Mouse (Mus musculus): ENCODE measurements around the gene Smim10l1.

Gene Smim10l1

DNA sequence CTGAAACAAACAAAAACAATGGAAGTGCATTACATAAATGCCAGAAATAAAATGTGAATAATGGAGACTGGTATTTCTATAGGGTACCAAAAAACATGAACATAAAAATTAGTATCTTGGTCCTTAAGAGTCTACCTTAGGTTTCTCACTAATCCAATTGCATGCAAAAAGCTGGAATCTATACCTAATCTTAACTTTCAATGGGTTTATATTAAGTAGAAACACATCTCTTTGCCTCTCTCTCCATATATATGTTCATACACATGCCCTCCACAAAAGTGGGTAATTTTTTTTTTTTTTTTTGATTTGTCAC, at the start of gene Smim10l1:
Gene Smim10l1, plus strand, starts transcription at position 301 of the 313 bp plus-strand sequence.
- DNase-seq = no peak

DNA sequence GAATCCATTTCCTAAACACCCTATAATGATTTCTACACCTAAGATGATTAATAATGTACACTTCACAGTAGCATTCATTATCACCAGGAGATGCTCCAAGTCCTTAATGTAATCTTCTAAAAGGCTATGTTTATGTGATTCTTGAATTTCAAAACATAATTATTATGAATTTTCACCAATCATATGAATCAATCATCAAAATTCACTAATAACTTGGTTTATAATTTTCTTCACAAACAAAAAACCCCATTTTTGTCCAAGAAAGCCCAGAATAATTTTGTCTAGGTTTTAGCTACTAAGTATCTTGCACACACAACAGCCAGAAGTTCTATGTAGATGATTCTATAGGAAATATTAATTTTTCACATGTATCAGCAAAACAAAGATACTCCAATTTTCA, 49.0 kb upstream of the Smim10l1 start, which contains the start of gene Tas2r140:
Gene Tas2r140, minus strand, starts transcription at position 101 of the 400 bp plus-strand sequence.
- DNase-seq = no peak

DNA sequence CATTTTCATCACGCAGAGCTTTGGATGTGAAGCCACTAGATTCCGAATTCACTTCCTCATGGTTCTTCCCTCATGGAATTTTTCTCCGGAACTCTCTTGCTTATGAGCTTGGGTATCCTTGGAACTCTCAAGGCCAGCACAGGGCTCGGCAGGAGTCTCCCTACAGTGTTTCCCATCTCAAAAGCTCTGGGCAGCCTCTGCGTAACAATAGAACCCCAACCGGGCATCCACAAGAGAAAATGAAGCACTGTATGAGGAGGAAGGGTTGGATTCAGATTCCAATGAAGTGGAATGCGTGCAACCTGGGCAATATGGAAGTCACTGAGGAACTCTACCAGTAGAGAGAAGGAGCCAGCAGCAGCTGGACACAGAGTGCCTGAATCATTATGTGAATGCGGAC, 12.5 kb upstream of the Smim10l1 start:
- no peak for DNase-seq

DNA sequence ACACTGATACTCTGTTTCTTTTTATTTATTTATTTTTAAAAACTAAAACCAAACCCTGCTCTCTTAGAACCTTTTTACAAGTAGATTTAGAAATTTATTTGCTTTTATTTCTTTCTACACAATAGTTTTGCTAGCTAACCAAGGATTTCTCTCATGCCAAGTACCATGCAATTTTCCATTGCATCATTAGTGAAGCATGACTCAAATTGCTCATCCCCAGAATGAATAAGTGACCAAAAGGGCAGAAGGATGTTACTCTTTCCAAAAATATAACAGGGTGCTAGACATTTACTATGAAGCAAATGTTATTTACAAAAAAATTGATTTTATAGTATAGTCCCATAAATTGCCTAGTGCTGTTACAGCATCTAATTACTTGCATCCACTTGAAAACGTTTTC, 2.3 kb upstream of the Smim10l1 start:
- no peak for DNase-seq

DNA sequence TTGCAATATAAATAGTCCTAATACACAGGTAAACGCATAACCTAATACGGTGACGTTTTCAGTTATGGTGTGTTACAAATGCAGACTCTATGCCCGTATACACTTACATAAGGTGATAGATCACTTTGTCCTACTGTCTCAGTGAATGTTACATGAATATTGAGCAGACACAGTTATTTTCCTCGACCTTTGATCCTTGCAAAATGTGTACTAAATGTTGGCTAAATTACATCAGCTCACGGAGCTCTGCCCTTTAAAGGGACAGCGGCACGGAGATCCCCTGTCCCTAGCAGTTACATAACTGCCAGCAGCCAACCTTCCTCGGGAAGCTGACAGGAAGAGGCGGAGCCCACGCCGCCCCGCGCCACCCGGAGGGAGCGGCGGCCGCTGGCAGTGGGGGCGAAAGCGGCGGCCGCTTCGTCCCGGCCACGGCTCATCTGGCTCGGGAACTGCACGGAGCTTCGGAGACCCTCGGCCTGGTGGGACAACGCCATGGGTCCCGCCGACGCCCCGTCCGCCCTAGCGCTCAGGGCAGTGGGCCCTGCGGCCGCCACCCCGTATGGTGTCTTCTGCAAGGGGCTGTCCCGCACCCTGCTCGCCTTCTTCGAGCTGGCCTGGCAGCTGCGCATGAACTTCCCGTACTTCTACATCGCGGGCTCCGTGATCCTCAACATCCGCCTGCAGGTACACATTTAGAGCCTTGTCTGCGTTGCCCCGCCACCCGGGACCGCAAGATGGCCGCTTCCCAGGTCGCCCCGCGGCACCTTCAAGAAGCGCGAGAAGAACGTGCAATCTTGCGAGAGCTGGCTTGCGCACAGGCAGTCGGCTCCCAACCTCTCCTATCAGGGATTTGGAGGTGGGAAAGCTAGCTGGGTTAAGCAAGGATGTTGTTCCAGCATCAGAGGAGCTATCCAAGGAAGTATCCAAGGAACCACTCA, 482 bp downstream of the Smim10l1 start:
- peak; percentile 92 for DNase-seq
